Mouse (Mus musculus): ENCODE measurements at regions not wholly inside any gene's neighbourhood (a gene's known extent, or its start where the extent isn't known, plus 50 kb on each side); places are given as distances from the start of the nearest gene placed in this dataset.

GRCm38 (mm10) chr14:97435453-97436233, 733.9 kb downstream of the Dach1 start:
- no peaks in the 10 kb centered on the region for H3K9me3 ChIP-seq (replicated peaks)
- H3K27me3 ChIP-seq (replicated peaks), result no peaks in the 10 kb centered on the region
- no peaks in the 10 kb centered on the region for H3K36me3 ChIP-seq
- H3K4me1 ChIP-seq, result no peaks in the 10 kb centered on the region
- no peak overlapping the region for H3K9ac ChIP-seq (replicated peaks)
- H3K27ac ChIP-seq (replicated peaks), result no peak overlapping the region
- H3K4me2 ChIP-seq, result no peak overlapping the region
- H3K4me3 ChIP-seq (replicated peaks), result no peak overlapping the region
- no peak for ATAC-seq (ENCODE audit: low FRiP score)
- 51% methylated on average over 4 of the region's 4 CpGs for WGBS

GRCm38 (mm10) chr14:97431221-97431620, 738.3 kb downstream of the Dach1 start:
- 51% methylated on average over 3 of the region's 3 CpGs for WGBS
- H3K27ac ChIP-seq (replicated peaks), result no peak overlapping the region

GRCm38 (mm10) chr14:97403176-97403795, 766.3 kb downstream of the Dach1 start:
- Histone ChIP-seq H3K27ac (replicated peaks) (no peak overlapping the region), H3K4me3 (replicated peaks) (no peak overlapping the region), H3K9ac (replicated peaks) (no peak overlapping the region), H3K36me3 (no peaks in the 10 kb centered on the region), H3K4me1 (no peaks in the 10 kb centered on the region), H3K27me3 (replicated peaks) (no peaks in the 10 kb centered on the region), H3K4me2 (no peak overlapping the region), H3K9me3 (replicated peaks) (no peaks in the 10 kb centered on the region)
- ATAC-seq (ENCODE audit: low FRiP score), result no peak
- WGBS, result 67% methylated on average over 3 of the region's 3 CpGs

More at GRCm38 (mm10) chr14:97431221-97431620, 738.3 kb downstream of the Dach1 start:
- H3K9ac ChIP-seq (replicated peaks), result no peak overlapping the region
- no peak for ATAC-seq (ENCODE audit: low FRiP score)
- H3K4me1 ChIP-seq, result no peaks in the 10 kb centered on the region
- no peaks in the 10 kb centered on the region for H3K27me3 ChIP-seq (replicated peaks)
- H3K36me3 ChIP-seq, result no peaks in the 10 kb centered on the region
- no peaks in the 10 kb centered on the region for H3K9me3 ChIP-seq (replicated peaks)
- no peak overlapping the region for H3K4me2 ChIP-seq
- no peak overlapping the region for H3K4me3 ChIP-seq (replicated peaks)

GRCm38 (mm10) chr14:97396385-97396784, 773.2 kb downstream of the Dach1 start:
- H3K9ac ChIP-seq (replicated peaks), result no peak overlapping the region
- WGBS, result 27% methylated on average over 7 of the region's 7 CpGs
- no peaks in the 10 kb centered on the region for H3K36me3 ChIP-seq
- H3K27me3 ChIP-seq (replicated peaks), result no peaks in the 10 kb centered on the region
- H3K4me3 ChIP-seq (replicated peaks), result no peak overlapping the region
- no peaks in the 10 kb centered on the region for H3K4me1 ChIP-seq
- H3K27ac ChIP-seq (replicated peaks), result no peak overlapping the region
- no peak overlapping the region for H3K4me2 ChIP-seq
- ATAC-seq (ENCODE audit: low FRiP score), result no peak
- H3K9me3 ChIP-seq (replicated peaks), result no peaks in the 10 kb centered on the region

- Histone ChIP-seq H3K9me3 (replicated peaks) (no peaks in the 10 kb centered on the region), H3K4me1 (no peaks in the 10 kb centered on the region), H3K4me2 (no peak overlapping the region), H3K27ac (replicated peaks) (no peak overlapping the region), H3K36me3 (no peaks in the 10 kb centered on the region), H3K27me3 (replicated peaks) (no peaks in the 10 kb centered on the region), H3K9ac (replicated peaks) (no peak overlapping the region), H3K4me3 (replicated peaks) (no peak overlapping the region)
- 41% methylated on average over 7 of the region's 7 CpGs for WGBS
- no peak for ATAC-seq (ENCODE audit: low FRiP score)
Observed at GRCm38 (mm10) chr14:97395750-97396377, 773.7 kb downstream of the Dach1 start.

- no peaks in the 10 kb centered on the region for H3K4me1 ChIP-seq
- 83% methylated on average over 2 of the region's 2 CpGs for WGBS
- no peaks in the 10 kb centered on the region for H3K9me3 ChIP-seq (replicated peaks)
- no peak overlapping the region for H3K27ac ChIP-seq (replicated peaks)
- no peak for ATAC-seq (ENCODE audit: low FRiP score)
- H3K4me2 ChIP-seq, result no peak overlapping the region
- H3K9ac ChIP-seq (replicated peaks), result no peak overlapping the region
- H3K4me3 ChIP-seq (replicated peaks), result no peak overlapping the region
- H3K36me3 ChIP-seq, result no peaks in the 10 kb centered on the region
- H3K27me3 ChIP-seq (replicated peaks), result no peaks in the 10 kb centered on the region
Observed at GRCm38 (mm10) chr14:97389005-97389404, 780.6 kb downstream of the Dach1 start.

GRCm38 (mm10) chr14:97380131-97380530, 789.4 kb downstream of the Dach1 start:
- H3K9me3 ChIP-seq (replicated peaks), result no peaks in the 10 kb centered on the region
- ATAC-seq (ENCODE audit: low FRiP score), result no peak
- 83% methylated on average over 3 of the region's 3 CpGs for WGBS
- no peak overlapping the region for H3K9ac ChIP-seq (replicated peaks)
- no peaks in the 10 kb centered on the region for H3K36me3 ChIP-seq
- H3K4me2 ChIP-seq, result no peak overlapping the region
- H3K4me3 ChIP-seq (replicated peaks), result no peak overlapping the region
- H3K27ac ChIP-seq (replicated peaks), result no peak overlapping the region
- H3K4me1 ChIP-seq, result no peaks in the 10 kb centered on the region
- no peaks in the 10 kb centered on the region for H3K27me3 ChIP-seq (replicated peaks)

- H3K27me3 ChIP-seq (replicated peaks), result no peaks in the 10 kb centered on the region
- no peaks in the 10 kb centered on the region for H3K9me3 ChIP-seq (replicated peaks)
- no peak overlapping the region for H3K4me2 ChIP-seq
- no peaks in the 10 kb centered on the region for H3K36me3 ChIP-seq
- ATAC-seq (ENCODE audit: low FRiP score), result no peak
- H3K27ac ChIP-seq (replicated peaks), result no peak overlapping the region
- WGBS, result 95% methylated on average over 7 of the region's 7 CpGs
- no peak overlapping the region for H3K9ac ChIP-seq (replicated peaks)
- no peaks in the 10 kb centered on the region for H3K4me1 ChIP-seq
- H3K4me3 ChIP-seq (replicated peaks), result no peak overlapping the region
Observed at GRCm38 (mm10) chr14:97356915-97357314, 812.6 kb downstream of the Dach1 start.

GRCm38 (mm10) chr14:97347970-97348369, 821.6 kb downstream of the Dach1 start:
- Histone ChIP-seq H3K4me3 (replicated peaks) (no peak overlapping the region), H3K9ac (replicated peaks) (no peak overlapping the region), H3K9me3 (replicated peaks) (no peaks in the 10 kb centered on the region), H3K36me3 (no peaks in the 10 kb centered on the region), H3K27me3 (replicated peaks) (no peaks in the 10 kb centered on the region), H3K4me2 (no peak overlapping the region), H3K4me1 (no peaks in the 10 kb centered on the region), H3K27ac (replicated peaks) (no peak overlapping the region)
- no peak for ATAC-seq (ENCODE audit: low FRiP score)
- 71% methylated on average over 2 of the region's 2 CpGs for WGBS

GRCm38 (mm10) chr14:97331388-97331787, 812.5 kb upstream of the Klhl1 start:
- ATAC-seq (ENCODE audit: low FRiP score), result peak; percentile 72; the same call in 1 of the 2 replicates
- H3K4me2 ChIP-seq, result no peak overlapping the region

GRCm38 (mm10) chr14:97329979-97330378, 811.1 kb upstream of the Klhl1 start:
- H3K36me3 ChIP-seq, result no peaks in the 10 kb centered on the region

More at GRCm38 (mm10) chr14:97331388-97331787, 812.5 kb upstream of the Klhl1 start:
- no peaks in the 10 kb centered on the region for H3K36me3 ChIP-seq
- WGBS, result 10% methylated on average over 2 of the region's 2 CpGs
- no peak overlapping the region for H3K9ac ChIP-seq (replicated peaks)
- H3K9me3 ChIP-seq (replicated peaks), result no peaks in the 10 kb centered on the region
- H3K27ac ChIP-seq (replicated peaks), result no peak overlapping the region
- H3K4me1 ChIP-seq, result no peaks in the 10 kb centered on the region
- no peaks in the 10 kb centered on the region for H3K27me3 ChIP-seq (replicated peaks)
- no peak overlapping the region for H3K4me3 ChIP-seq (replicated peaks)

GRCm38 (mm10) chr14:97293109-97293508, 774.2 kb upstream of the Klhl1 start:
- Histone ChIP-seq H3K4me2 (no peak overlapping the region), H3K9ac (replicated peaks) (no peak overlapping the region), H3K36me3 (no peaks in the 10 kb centered on the region), H3K27me3 (replicated peaks) (no peaks in the 10 kb centered on the region), H3K27ac (replicated peaks) (no peak overlapping the region), H3K4me3 (replicated peaks) (no peak overlapping the region), H3K4me1 (no peaks in the 10 kb centered on the region; the same call in 1 of the 2 replicates), H3K9me3 (replicated peaks) (no peaks in the 10 kb centered on the region)
- WGBS, result 25% methylated on average over 4 of the region's 4 CpGs
- ATAC-seq (ENCODE audit: low FRiP score), result no peak

More at GRCm38 (mm10) chr14:97329979-97330378, 811.1 kb upstream of the Klhl1 start:
- no peak for ATAC-seq (ENCODE audit: low FRiP score)
- Histone ChIP-seq H3K4me3 (replicated peaks) (no peak overlapping the region), H3K4me2 (no peak overlapping the region), H3K9ac (replicated peaks) (no peak overlapping the region), H3K27me3 (replicated peaks) (no peaks in the 10 kb centered on the region), H3K4me1 (no peaks in the 10 kb centered on the region), H3K9me3 (replicated peaks) (no peaks in the 10 kb centered on the region), H3K27ac (replicated peaks) (no peak overlapping the region)
- WGBS, result 33% methylated on average over 3 of the region's 3 CpGs

All from neural tube, embryonic 15.5 days (tissue).